Mouse (Mus musculus): ENCODE data around the gene Mrtfa.

The Mrtfa gene

DNA sequence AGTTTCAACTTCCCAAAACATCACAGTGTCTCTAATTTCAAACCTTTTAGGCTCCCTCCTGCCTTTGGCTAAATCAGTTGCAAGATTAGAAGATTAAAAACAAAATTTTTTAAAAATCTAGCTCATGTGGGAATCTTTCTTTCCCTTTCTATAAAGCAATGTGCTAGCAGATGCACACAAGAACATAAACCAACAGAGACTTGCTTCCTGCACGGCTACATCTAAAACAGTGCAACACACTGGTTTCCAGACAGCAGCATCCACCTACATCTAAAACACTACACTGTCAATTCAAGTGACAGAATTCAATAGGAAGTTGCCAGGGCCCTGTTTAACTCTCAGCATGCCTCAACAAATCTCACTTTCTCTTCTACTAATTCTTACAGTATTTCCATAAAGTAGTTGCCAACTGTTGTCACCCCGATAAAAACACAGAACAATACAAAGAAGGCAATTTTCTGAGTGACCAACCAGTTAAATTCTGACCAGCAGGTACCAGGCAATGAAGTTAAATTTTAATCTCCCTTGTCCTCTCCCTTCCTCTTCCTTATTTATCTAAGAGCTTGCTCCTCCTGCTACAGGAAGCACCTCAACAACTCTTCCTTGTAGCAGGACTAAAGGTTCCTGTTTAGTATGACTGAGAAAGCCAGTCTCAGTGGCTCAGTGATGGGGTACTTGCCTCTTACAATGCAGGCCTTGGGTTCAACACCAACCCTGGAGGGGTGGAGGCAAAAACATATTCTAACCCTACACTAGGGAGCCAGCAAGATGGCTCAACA is 35.5 kb downstream of the Mrtfa start:
- no peak for DNase-seq

DNA sequence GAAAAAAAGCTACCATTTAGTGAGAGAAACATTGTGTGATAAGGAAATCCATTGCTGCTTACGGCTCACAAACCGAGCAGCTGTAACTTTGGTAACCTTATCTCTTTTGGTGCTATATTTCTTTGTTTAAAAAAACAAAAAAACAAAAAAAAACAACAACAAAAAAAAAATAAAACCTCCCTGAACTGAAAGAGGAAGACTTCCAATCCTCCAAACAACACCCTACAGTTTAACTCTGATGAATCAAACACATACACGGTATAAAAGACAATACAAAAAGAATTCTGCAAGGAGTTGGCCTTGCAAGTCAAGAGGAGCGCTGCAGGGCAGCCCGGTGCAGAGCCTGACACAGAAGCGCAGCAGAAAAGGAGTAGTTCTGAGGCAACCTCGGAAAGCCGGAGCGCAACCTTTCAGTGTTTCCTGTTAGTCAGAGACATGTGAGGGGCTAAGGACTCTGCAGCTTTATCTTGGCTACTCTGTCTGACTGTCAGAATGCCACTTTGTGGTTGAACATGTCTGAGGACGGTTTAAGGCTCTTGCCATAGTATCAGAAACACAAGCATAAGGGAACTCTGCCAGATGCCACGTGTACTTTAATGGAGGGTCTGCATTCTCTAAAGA is 48.5 kb downstream of the Mrtfa start:
- DNase-seq: no peak

DNA sequence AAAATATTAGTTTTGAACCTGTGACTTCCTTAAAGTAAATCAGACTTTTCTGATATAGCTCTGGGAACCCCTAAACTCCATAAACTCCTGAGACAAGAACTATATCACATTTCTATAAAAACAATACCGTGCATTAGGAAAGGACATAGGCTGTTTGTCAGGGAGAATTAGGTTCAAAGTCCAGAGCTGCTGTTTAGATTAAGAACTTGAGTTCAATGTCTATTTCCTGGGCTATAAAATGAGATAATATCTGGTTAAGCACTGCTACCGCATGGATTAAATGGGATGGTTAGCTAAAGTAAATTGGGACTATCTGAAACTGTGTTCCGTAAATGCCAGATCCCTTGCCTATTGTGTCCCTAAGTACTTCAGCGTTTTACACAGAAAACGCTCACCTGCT is 50.6 kb downstream of the Mrtfa start:
- no peak for DNase-seq

DNA sequence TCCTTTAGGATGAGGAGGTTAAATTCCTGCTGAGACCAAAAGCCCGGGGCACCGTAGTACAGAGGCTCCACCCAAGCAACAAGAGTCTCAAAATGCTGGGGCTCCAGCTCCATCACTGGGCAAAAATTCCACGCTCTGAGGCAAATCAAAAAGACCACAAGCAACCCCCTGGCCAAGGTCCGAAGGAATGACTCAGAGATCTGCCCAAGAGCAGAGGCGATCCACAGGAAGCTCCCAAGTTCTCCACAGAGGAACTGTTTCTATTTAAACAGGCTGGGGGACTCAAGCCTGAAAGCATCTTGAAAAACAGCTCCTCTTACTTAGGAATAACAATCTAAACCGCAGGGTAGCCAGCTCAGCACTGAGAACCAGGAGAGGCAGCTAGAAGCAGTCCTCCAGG is 53.3 kb downstream of the Mrtfa start:
- no peak for DNase-seq

- no peak for DNase-seq
Observed at GRCm38 (mm10) chr15:81133781-81134180, 56.8 kb downstream of the Mrtfa start.

- DNase-seq: no peak
Observed at GRCm38 (mm10) chr15:81131152-81131551, 59.4 kb downstream of the Mrtfa start.

DNA sequence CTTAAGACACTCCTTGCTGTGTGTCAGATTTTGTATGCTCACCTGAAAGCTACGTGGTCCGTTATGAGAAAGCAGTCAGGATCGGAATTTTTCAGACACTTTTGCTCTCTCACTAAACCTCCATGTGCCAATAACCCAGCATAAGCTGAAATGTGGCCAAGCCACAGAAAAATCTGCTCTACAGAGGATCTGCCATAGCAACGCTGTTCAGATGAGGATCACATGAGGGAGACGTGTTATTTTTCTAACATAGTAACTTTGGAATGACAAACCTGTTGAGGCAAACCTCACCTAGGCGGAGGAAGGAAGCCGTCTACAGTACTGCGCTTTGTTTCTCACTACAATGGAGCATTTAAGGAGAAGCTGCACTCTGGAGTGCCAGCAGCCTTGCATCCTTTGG is 60.6 kb downstream of the Mrtfa start:
- DNase-seq: no peak

DNA sequence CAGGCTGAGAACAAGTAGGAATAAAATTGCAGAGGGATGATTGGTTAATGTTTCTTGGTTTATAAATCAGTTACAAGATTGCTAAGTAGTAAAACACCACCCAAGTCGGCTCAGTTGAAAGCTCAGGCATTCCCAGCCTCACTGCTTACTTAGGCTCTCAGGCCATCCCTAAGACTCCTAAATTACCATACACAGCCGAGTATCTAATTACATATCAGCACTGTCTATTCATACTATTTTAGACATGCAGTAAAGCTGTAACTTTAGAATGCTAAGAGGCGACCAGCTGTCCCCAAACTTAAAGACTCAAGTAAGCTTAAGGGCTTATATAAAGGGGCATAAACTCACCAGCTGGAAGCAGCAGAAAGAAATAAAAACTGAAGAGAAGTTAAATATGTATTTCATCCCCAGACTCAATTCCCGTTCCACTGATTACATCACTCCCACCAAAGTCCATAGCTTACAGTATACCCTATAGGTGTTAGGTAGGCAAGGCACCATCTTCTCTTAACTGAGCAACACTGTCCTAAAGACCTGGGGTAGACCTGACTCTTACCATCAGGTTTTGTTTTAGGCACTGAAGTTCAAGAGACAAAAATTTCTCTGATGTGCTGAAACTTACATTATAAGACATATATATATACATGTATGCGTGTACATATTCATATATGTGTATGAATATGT is 62.3 kb downstream of the Mrtfa start:
- no peak for DNase-seq

DNA sequence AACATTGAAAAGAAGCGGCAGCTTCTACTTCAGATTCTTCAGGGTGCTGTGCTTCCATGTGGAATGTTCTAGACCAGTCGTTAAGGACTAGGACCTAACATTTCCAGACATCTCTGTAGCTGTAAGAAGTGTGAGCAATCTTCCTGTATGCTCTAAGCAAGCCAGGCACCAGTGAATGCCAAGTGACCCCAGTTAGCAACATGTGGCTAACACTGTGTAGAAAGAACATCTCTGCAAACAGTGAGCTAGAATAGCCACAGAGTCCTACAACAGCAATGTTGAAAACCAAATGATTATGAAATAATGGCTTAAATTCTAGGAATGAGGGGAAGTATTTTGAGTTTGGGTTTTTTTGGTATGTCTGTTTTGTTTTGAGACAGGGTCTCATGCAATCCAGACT is 66.3 kb downstream of the Mrtfa start:
- DNase-seq: no peak

- DNase-seq: no peak
Observed at GRCm38 (mm10) chr15:81123122-81123521, 67.4 kb downstream of the Mrtfa start.

- no peak for DNase-seq
Observed at GRCm38 (mm10) chr15:81122535-81122934, 68.0 kb downstream of the Mrtfa start.

DNA sequence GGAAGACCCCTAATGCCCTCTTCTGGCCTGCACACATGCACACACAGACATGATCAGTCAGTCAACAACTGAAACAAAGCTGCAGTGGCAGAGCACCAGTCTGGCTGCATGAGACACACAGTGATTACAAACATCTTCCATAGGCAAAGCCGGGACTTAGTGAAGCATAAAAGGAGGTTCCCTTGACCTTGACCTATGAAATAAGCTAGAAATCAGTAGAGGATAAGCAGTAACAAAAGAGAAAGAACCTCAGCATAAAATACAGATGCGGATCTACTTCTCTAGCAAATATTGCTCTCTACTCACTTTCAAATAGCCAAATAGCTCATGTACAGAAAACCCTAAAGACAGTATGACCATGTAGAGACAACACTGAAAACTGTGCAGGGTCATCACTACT is 68.5 kb downstream of the Mrtfa start:
- no peak for DNase-seq

DNA sequence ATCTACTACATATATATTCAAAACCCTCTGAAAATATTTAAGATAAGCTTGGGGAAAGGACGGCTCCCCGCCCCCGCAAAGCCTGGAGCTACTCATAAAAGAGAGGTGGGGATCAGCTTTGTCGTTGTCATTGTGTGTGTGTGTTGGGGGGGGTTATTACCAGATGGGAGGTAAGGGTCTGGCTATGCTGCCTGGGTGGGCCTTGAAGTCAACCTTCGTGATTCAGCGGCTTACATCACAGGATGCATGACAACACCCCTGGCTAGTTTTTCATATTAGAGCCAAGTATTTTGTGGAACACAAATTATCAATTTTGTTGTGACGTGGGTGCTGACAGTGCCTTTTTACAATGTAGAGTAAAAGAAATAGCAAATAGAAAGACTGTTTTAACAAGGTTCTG is 69.6 kb downstream of the Mrtfa start:
- DNase-seq: no peak

GRCm38 (mm10) chr15:81120140-81120539 is 70.4 kb downstream of the Mrtfa start:
- no peak for DNase-seq

DNA sequence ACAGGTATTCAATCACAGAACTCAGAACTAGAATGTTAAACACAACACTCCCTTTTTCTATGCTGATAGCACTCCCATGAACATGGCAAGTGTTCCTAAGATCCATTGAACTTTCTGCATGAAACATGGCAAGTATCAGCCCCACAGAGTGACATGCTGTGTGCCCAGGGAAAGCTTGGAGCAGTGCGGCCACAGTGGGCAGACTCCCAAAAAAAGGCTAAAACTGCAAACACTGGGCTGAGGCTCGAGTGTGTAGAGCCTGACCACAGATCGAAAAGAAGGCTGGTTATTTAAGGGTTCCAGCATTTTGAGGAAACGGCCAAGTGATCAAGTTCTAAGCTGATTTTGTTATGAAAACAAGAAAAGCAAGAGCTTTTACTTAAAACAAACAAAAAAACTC is 72.3 kb downstream of the Mrtfa start:
- no peak for DNase-seq

GRCm38 (mm10) chr15:81112589-81112988 is 78.0 kb downstream of the Mrtfa start:
- no peak for DNase-seq

GRCm38 (mm10) chr15:81110315-81110714 is 80.2 kb downstream of the Mrtfa start:
- no peak for DNase-seq

- no peak for DNase-seq
Observed at GRCm38 (mm10) chr15:81105962-81106361, 84.6 kb downstream of the Mrtfa start.

GRCm38 (mm10) chr15:81104585-81105259 is 85.8 kb downstream of the Mrtfa start:
- DNase-seq: peak; percentile 60 to 63

DNA sequence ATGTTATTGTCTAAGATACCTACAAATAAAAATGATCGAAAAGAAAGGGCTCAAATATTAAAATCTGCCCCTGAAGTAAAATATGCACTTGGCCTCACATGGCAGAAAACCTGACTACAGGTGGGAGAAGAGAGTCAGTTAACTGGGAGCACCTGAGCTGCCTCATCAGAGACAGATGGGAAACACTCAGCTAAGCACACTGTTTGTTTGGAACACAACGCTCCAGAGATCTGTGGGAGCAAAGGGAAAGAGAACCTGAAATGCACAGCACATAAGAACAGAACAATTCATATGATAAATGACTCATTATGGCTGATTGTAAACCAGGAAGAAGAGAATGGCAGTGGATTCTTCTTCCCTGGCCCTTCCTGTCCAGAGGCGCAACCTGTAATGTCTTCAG is 87.1 kb downstream of the Mrtfa start:
- no peak for DNase-seq

GRCm38 (mm10) chr15:81102274-81102879 is 88.2 kb downstream of the Mrtfa start:
- DNase-seq: no peak

- no peak for DNase-seq
Observed at GRCm38 (mm10) chr15:81101316-81101715, 89.2 kb downstream of the Mrtfa start.

DNA sequence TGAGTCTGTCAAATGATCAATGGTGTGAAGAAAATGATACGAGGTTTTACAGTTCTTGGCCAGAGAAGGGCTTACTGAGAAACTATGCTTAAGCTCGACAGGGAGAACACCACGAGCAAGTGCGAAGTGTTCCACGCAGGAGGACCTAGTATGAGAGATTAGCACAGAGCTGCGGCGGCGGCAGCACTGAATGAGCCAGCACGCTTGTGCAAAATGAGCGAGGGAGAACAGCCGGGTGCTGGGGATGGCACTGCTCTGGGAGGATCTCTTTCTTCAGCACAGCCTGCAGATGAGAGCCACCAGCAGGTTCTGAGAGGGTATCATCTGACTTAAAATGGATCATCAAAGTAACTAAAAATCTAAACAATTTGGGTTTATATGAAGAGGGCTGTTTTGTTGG is 91.3 kb downstream of the Mrtfa start:
- DNase-seq: no peak
